Mouse (Mus musculus) testis, postnatal 10 days (tissue): ENCODE data around the gene Nos1.

Experiments
- DNase-seq: peaks from one replicate; pipeline ENCODE4 v3.0.0; 2021; ENCODE audit warnings: low spot score

The Nos1 gene

GRCm38 (mm10) chr5:117780681-117781080, at the start of gene Nos1:
TSS of gene Nos1 (plus strand) at chr5:117781032.
- no peak for DNase-seq

- no peak for DNase-seq
These were observed 49.5 kb upstream of the Nos1 start for GRCm38 (mm10) chr5:117731311-117731710.

- DNase-seq = no peak
These were observed 36.1 kb upstream of the Nos1 start for GRCm38 (mm10) chr5:117744654-117745178.

GRCm38 (mm10) chr5:117749353-117749752, 31.5 kb upstream of the Nos1 start:
- DNase-seq = no peak

- no peak for DNase-seq
These were observed 22.9 kb upstream of the Nos1 start for GRCm38 (mm10) chr5:117757696-117758482.

DNA sequence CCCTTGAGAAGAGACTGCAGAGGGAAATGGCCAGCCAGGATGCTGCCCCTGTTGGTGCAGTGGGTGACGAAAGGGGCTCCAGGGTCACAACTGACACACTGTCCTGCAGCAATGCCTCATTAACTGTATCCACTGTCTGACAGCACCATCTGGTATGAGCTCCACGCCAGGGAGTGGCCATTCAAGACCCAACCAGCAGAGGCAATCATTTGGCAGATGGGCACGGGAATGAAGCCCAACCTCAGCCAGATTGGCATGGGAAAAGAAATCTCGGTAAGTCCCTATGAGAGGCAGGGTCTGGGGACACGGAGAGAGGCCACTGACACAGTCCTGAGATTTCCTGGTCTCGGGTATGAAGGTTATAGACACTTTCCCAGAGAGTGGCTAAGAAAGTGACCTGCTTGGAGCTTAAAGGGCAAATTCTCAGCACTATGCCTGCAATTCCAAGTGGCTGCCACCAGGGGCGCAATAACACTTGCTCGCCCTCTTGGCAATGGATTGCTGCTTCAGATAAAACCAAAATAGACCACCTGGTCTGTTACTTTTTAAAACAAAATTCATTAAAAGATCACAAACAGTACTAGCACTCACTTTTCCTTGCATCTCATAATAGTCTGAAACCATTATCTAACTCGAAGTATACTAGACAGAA, 19.5 kb upstream of the Nos1 start:
- no peak for DNase-seq

DNA sequence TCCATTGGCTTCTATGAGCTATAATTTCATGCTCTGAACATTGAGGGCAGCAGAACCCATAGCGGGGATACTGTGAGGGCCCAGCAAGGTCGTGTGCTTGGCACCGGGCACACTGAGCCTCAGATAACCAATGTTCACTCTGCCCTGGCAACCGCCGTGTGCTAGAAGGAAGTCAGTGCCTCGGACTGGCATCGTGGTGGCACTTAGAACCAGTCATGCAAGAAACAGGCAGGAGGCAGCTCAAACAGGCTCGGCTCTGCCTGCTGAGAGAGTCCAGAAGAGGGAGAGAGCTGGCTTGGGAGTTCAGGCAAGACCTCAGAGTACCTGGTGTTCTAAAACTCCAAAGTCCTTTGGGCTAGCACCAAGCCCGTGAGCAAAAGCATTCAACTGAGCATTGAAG, 16.3 kb upstream of the Nos1 start:
- DNase-seq = no peak

GRCm38 (mm10) chr5:117779175-117779574, 1.7 kb upstream of the Nos1 start:
- no peak for DNase-seq

DNA sequence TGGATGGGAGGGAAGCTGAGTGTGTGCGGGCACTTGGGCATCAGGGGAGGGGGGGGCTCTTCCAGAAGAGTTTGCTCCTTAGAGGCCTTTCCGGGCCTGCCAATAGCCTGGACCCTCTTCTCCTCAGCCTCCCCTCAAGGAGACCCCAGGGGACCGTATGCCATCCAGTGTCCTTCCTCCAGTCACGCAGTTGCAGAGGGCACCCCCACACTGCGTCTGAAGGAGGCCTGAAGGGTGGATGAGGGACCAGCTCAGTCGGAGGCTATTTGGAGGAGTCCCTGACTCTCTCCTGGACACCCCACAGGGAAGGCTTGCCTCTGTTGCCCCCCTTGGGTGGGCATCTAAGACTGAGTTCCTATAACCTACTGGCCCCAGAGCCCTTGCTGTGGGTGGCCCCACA, 346 bp downstream of the Nos1 start:
- no peak for DNase-seq

DNA sequence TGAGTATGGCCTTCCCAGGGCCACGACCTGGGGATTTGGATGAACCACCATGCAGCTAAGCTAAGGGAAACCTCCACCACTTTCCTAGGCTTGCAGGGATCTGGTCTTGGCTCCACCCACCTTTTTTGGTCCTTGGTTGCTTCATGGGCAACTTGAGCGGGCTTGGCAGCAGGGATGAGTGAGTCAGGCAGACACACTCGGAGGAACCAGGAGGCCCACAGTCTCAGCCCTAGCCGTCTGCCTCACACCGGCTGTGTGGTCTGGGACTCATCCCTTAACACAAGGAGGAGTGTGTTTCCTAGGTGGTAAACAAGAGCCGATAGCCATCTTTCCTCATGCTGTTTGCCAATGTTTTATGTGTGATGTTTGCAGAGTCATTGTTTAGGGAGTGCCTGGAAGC, 9.2 kb downstream of the Nos1 start:
- DNase-seq = no peak

DNA sequence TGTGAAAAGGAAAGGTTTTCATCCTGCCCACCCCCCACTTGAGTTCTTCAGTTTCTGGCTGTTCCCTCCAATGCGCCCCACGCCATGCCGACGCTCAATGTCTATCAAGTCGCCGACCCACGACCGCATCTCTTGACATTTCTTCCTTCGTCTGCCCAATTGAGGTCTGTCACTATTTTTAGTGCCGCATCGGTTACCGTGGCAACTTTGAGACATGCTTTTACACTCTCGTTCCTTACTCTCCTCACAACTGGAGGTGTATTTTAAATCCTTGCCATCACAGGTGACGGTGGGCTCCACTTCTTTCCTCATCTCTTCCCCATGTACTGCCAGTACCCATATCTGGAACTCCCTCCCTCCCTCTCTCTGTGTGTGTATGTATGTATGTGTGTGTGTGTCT, 11.0 kb downstream of the Nos1 start:
- DNase-seq = no peak

GRCm38 (mm10) chr5:117800849-117801248, 20.0 kb downstream of the Nos1 start:
- DNase-seq = no peak

DNA sequence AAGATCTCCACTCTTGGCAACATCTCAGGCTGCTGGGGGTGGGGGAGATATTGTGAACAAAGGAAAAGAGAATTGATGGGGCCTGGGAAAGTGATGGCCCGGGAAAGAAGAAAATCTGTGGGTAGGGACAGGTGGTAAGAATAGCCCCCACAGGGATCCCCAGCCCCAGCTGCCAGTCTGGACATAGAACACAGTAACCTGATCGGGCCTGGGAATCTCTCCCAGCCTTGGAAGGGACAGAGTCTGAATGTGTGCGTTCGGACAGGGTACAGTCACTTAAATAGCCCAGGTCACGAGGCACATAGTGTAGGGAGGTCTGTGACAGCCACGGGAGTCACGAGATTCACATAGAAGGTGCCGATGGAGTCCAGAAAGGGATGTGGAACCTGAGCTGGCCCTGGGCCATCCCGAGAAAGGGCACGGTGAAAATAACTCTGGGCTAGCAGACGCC, 21.3 kb downstream of the Nos1 start:
- no peak for DNase-seq

DNA sequence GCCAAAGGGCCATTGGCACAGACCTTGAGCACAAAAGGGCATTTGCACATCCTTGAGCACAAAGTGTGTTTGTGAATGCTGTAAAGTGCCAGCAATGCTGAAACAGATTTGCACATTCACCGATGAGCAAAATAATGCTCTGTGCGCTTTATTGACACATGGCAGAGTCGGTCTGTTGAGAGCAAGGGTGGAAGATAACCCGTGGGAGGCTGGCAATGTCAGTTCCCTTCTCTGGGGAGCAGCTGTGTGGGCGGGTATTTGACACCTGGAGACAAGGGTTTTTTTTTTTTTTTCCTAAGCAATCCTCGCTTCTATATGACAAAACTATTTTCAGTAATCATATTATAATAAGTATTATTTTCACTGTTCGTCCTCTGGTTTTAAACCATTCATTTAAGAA, 22.7 kb downstream of the Nos1 start:
- DNase-seq = no peak

DNA sequence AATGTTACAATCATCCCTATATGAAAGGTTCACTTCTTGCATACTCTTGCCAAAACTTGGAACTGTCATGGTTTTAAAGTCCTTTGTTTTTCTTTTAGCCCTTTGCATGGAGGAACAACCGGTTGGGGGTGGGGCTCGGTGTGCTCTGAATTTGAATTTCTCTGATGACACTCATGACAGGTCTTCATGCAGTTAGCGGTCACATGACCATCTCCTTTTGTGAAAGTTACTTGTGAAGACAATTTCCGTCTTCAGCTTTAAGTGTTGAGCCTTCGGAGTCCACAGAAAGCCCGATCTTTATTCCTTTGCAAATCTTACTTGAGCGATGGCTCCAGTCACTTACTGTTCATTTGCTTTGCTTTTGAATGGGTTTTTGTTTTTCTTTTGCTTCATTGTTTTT, 30.1 kb downstream of the Nos1 start:
- no peak for DNase-seq

DNA sequence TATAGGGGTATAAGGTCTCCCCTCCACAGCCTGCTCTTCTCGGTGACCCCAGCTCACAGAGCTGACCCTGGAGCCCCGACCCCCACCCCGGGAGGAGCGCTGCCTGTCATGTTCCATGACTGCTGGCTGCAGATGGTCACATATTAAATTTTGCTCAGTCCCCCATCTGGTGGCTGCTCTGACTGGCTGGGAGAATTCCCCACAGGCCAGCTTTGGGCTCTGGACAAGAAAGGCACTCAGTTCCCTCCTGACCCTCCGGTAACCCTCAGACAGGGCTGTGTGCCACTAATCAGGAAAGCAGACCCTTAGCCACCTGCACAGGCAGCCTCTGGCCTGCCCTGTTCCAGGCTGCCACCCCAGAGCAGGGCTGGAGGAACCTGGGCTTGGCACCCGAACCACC, 38.0 kb downstream of the Nos1 start:
- no peak for DNase-seq

DNA sequence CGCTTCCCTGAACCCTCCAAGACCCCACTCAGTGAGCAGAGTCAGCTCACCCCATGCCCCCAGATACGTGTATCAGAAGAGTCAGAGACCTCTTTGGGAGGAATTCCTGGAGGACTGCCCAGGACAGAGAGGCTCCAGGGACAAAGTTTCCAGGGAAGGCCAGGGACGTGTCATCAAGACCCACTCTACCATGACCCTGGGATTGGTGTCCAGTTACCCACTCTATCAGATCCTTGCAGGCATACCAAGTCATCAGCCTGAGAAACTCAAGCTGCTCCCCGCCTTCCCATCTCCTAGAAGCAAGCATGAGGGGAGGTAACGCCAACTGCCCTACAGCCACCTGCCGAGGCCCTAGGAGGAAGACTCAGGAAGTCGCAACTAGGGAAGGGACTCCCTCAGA, 39.6 kb downstream of the Nos1 start:
- DNase-seq = no peak

DNA sequence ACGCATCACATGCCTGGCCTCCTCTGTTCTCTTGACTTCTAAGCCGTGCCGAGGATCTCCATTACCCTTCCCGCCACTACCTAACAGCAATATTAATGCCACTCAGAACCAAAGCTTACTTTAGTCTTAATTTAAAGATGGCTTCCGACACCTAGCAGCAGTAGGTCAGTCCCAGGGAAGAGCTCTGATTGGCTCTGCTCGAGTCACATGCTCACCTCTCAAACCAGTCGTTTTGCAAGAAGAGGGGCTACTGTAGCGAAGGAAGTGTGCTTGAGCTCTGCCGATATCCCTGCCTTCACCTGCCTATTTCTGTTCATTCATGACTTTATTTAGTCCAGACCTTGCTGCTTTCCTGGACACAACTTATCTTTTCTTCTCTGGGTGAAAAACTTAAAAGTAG, 43.0 kb downstream of the Nos1 start:
- no peak for DNase-seq

DNA sequence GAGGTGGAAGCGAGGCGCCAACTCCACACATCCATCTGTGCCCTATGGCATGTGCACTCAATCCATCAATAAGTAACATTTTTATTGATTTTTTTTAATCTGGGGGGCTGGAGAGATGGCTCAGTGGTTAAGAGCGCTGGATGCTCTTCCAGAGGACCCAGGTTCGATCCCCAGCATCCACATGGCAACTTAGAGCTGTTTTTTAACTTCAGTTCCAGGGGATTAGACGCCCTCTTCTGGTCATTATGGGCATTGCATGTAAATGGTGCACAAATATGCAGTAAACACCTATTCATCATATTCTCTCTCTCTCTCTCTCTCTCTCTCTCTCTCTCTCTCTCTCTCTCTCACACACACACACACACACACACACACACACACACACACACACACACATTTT, 43.7 kb downstream of the Nos1 start:
- DNase-seq = no peak

DNA sequence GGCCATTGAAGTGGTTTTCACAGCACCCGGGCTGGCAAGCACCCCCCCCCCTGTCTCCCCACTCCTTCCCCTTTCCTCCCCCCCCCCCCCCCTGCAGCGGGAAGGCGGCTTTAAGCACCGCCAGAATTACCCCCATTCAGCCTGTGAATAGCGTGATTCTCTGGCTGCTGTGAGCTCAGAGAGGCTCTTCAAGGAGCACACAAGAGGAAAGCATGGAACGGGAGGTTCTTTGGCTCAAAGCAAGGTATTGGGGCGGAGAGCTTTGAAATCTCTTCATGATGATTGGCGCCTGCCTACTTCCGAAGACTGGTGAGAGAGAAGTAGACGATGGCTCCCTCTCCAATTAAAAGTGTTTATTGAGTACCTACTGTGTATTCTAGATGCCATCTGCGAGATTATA, 44.5 kb downstream of the Nos1 start:
- no peak for DNase-seq

GRCm38 (mm10) chr5:117827366-117827765, 46.5 kb downstream of the Nos1 start:
- DNase-seq = no peak

GRCm38 (mm10) chr5:117836930-117837329, 56.1 kb downstream of the Nos1 start:
- DNase-seq = peak; percentile 88

GRCm38 (mm10) chr5:117837731-117838130, 56.9 kb downstream of the Nos1 start:
- no peak for DNase-seq

DNA sequence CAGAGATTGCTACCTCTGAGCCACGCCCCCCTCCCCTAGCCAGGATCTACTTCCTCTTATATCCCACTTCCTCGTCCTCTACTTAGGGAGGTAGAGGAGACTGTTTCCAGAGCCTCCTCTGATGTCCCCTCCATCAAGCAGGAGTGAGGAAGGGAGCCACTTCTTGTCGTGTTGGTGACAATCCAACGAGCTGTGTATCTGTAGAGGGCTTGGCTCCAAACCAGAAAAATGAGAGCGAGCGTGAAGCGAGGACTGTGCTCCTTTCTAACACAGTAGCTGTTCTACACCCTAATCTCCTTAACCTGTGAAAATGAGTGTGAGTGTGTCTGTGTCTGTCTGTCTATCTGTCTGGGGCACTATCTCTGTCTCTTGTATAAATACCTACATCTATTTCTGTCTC, 58.7 kb downstream of the Nos1 start:
- no peak for DNase-seq
